Mouse (Mus musculus) stomach, embryonic 16.5 days (tissue): ENCODE data around the gene Maml3. TPM values are rescaled to one million over a fixed set of nuclear protein-coding genes. Genes with fewer than 3 reads are reported as not detected.
A peak's percentile ranks its signal among the peaks of the same experiment; 100 is the strongest.

Source experiments
- ATAC-seq: fragments of 200-750 bp; cut with Nextera tagmentation; 2 replicates; pipeline ENCODE4 v1.8.0; 2017; ENCODE audit warnings: moderate number of reproducible peaks, moderate TSS enrichment; ENCODE audit not compliant: insufficient read depth, low FRiP score
- H3K27ac ChIP-seq: fragments of 300-500 bp; sonication (generic); 2 replicates; pipeline ENCODE4 v1.5.1; 2014; ENCODE audit warnings: low read length
- H3K27me3 ChIP-seq: fragments of 300-500 bp; sonication (generic); 2 replicates; pipeline ENCODE4 v1.6.1; 2014; ENCODE audit warnings: low read length, control low read depth, mixed read lengths; ENCODE audit not compliant: control insufficient read depth, insufficient read depth
- H3K36me3 ChIP-seq: fragments of 300-500 bp; sonication (generic); 2 replicates; pipeline ENCODE4 v1.6.1; 2014; ENCODE audit warnings: low read length; ENCODE audit not compliant: control insufficient read depth, insufficient read depth
- H3K4me1 ChIP-seq: fragments of 300-500 bp; sonication (generic); 2 replicates; pipeline ENCODE4 v1.6.1; 2014; ENCODE audit warnings: low read length, control low read depth, mixed read lengths; ENCODE audit not compliant: control insufficient read depth, insufficient read depth
- H3K4me2 ChIP-seq: fragments of 300-500 bp; sonication (generic); 2 replicates; pipeline ENCODE4 v1.6.1; 2014; ENCODE audit warnings: low read depth, low read length, mixed read lengths
- H3K4me3 ChIP-seq: fragments of 300-500 bp; sonication (generic); replicated peaks from 2 replicates; pipeline ENCODE4 v1.5.1; 2014; ENCODE audit warnings: mild to moderate bottlenecking, low read length
- H3K9ac ChIP-seq: fragments of 300-500 bp; sonication (generic); 2 replicates; pipeline ENCODE4 v1.6.1; 2014; ENCODE audit warnings: low read length
- H3K9me3 ChIP-seq: fragments of 300-500 bp; sonication (generic); replicated peaks from 2 replicates; pipeline ENCODE4 v1.6.1; 2016; ENCODE audit warnings: low read length, control low read depth; ENCODE audit not compliant: control insufficient read depth
- WGBS: fragments of 180-500 bp; shearing (Covaris S2); extraction: QIAGEN DNeasy Blood & Tissue Kit; methylation state at CpG from one replicate; pipeline ENCODE4 v1.1.7; 2014; 5-methylcytosine and 5-hydroxymethylcytosine counted together
- polyA plus RNA-seq: library from polyadenylated mRNA; unstranded; fragments of >200 nt; fragmentation: Nextera tagmentation; extraction: Ambion mirVana; gene quantifications from 2 replicates; pipeline ENCODE4 v1.2.1, GENCODE M21; 2015

Maml3 gene
- polyA plus RNA-seq, 1 experiment from 2014 or later, result 5.0 TPM

GRCm38 (mm10) chr3:51927591-51927990, 177.3 kb downstream of the Maml3 start:
- WGBS, result 83% methylated on average over 7 of the region's 7 CpGs
- no peak overlapping the region for H3K9ac ChIP-seq
- no peak overlapping the region for H3K4me2 ChIP-seq
- no peaks in the 10 kb centered on the region for H3K27me3 ChIP-seq
- no peaks in the 10 kb centered on the region for H3K36me3 ChIP-seq
- H3K4me1 ChIP-seq, result no peaks in the 10 kb centered on the region
- H3K27ac ChIP-seq, result no peak overlapping the region
- ATAC-seq, result no peak
- no peak overlapping the region for H3K4me3 ChIP-seq
- no peaks in the 10 kb centered on the region for H3K9me3 ChIP-seq

DNA sequence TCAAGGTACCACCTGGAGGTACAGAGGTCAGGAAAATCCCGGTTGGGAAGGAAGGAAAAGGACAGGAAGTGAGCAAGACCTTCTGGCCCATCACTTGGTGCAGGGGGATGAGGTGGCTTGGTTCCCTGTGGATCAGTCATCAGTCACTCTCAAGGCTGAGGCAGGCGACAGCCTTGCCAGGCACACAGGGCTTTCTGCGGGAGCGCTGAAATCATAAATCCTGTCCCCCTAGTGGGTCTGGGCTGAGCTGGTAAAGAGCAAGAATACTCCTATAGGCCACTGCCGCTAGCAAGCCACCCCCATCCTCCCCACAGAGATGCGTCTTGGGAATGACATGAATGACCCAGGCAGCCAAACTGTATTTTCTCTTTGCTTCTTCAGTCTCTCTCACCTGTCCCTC, 177.8 kb downstream of the Maml3 start:
- no peak for ATAC-seq
- H3K4me3 ChIP-seq, result no peak overlapping the region
- H3K27ac ChIP-seq, result no peak overlapping the region
- 63% methylated on average over 6 of the region's 6 CpGs for WGBS
- no peaks in the 10 kb centered on the region for H3K9me3 ChIP-seq
- no peaks in the 10 kb centered on the region for H3K4me1 ChIP-seq
- H3K36me3 ChIP-seq, result no peaks in the 10 kb centered on the region
- no peak overlapping the region for H3K9ac ChIP-seq
- no peak overlapping the region for H3K4me2 ChIP-seq
- no peaks in the 10 kb centered on the region for H3K27me3 ChIP-seq

DNA sequence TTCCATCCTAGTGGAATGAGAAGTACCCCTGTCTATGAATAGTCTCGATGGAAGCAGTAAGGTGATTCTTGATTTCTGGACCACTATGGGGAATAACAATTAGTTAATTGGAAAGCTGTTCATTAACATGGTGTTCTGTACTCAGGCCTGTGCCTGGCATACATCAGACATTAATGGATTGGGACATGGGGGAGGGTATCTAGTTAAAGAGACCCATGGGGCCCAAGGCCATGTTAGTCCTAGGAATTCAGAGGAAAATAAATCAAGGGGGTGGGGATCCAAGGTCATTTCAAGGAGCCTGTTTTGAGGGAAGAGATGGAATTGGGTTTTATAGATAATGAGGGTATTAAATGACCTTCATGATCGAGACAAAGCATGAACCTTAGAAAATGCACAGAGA, 179.1 kb downstream of the Maml3 start:
- 68% methylated on average over 2 of the region's 2 CpGs for WGBS
- H3K27me3 ChIP-seq, result no peaks in the 10 kb centered on the region
- no peak overlapping the region for H3K9ac ChIP-seq
- ATAC-seq, result no peak
- H3K4me3 ChIP-seq, result no peak overlapping the region
- no peak overlapping the region for H3K27ac ChIP-seq
- H3K36me3 ChIP-seq, result no peaks in the 10 kb centered on the region
- H3K4me1 ChIP-seq, result no peaks in the 10 kb centered on the region
- no peak overlapping the region for H3K4me2 ChIP-seq
- no peaks in the 10 kb centered on the region for H3K9me3 ChIP-seq

DNA sequence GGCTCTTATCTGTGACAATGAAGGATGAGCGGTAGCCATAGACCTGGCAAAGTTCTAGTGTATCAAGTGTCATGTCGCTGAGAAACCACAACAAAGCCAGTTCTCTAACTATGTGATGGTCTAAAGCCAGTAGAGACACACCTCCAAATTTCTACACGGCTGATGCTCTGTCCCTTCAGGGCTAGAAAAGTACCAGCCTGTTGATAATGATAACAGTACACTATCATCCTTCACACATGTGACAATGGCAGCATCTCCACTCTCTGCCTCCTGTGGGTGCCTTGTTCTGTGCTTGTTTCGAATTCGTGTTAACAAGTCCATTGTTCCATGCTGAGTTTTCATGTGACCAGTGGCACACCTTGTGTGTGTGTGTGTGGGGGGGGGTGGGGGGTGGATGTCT, 180.2 kb downstream of the Maml3 start:
- Histone ChIP-seq H3K27me3 (no peaks in the 10 kb centered on the region), H3K4me2 (no peak overlapping the region), H3K9ac (no peak overlapping the region), H3K4me3 (no peak overlapping the region), H3K9me3 (no peaks in the 10 kb centered on the region; the same call in 1 of the 2 replicates), H3K4me1 (no peaks in the 10 kb centered on the region), H3K36me3 (no peaks in the 10 kb centered on the region), H3K27ac (no peak overlapping the region)
- no peak for ATAC-seq
- 56% methylated on average over 5 of the region's 5 CpGs for WGBS

- Histone ChIP-seq H3K4me1 (no peaks in the 10 kb centered on the region; the same call in 1 of the 2 replicates), H3K27ac (no peak overlapping the region), H3K27me3 (no peaks in the 10 kb centered on the region), H3K4me2 (no peak overlapping the region), H3K9ac (no peak overlapping the region), H3K36me3 (no peaks in the 10 kb centered on the region), H3K4me3 (no peak overlapping the region), H3K9me3 (no peaks in the 10 kb centered on the region; the same call in 1 of the 2 replicates)
- no peak for ATAC-seq
- WGBS, result 77% methylated on average over 6 of the region's 6 CpGs
Measured at GRCm38 (mm10) chr3:51923800-51924199, 181.1 kb downstream of the Maml3 start.

- Histone ChIP-seq H3K4me1 (peaks cover 30% of the 10 kb centered on the region), H3K36me3 (no peaks in the 10 kb centered on the region), H3K27ac (peak overlapping the region; percentile 85), H3K27me3 (no peaks in the 10 kb centered on the region), H3K9ac (peak overlapping the region; percentile 33; the same call in 1 of the 2 replicates), H3K4me3 (no peak overlapping the region), H3K4me2 (peak overlapping the region; percentile 30; the same call in 1 of the 2 replicates), H3K9me3 (no peaks in the 10 kb centered on the region; the same call in 1 of the 2 replicates)
- 58% methylated on average over 4 of the region's 4 CpGs for WGBS
- no peak for ATAC-seq
Measured at GRCm38 (mm10) chr3:51916902-51917301, 188.0 kb downstream of the Maml3 start.

DNA sequence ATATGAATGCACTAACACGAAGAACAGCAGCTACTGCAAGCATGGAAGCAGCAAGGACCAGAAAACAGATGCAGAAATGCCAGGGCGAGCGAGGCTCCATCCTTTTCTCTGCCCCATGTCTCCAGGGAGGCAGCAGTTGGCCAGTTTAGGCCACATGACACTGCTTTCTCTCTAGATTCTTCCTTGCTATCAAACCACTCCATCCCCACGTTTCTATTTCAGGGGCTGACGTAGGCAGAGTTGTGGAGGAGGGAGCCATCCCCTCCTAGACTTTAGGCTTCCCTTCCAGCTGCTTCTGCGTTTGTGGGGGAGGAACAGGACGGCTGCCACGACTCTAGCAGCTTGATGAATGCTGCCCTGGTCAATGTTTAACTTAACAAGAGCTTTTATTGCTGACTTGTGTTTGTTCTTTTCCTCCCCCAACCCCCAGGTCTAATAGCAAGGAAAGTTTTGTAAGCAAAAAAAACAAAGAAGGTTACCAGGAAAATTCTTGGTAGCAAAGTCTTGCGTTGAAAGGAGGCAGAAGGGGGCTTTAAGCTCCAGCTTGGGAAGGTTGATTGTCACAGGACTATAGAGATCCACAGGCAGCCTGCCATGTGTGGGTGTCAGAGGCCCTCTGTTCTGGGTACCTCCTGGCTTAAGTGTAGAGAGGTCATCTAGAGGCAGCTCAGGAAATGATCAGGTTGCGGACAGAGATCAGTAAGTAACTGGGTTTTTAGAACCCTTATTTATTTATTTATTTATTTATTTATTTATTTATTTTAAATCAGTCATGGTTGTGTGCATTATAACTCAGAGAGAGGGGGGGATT, 188.6 kb downstream of the Maml3 start:
- no peaks in the 10 kb centered on the region for H3K27me3 ChIP-seq
- H3K9ac ChIP-seq, result peak overlapping the region; percentile 49
- WGBS, result 7% methylated on average over 10 of the region's 10 CpGs
- H3K4me2 ChIP-seq, result peak overlapping the region; percentile 32
- H3K36me3 ChIP-seq, result no peaks in the 10 kb centered on the region
- ATAC-seq, result peak; percentile 95
- H3K27ac ChIP-seq, result peak overlapping the region; percentile 94
- peak overlapping the region; percentile 17 for H3K4me3 ChIP-seq
- no peaks in the 10 kb centered on the region; the same call in 1 of the 2 replicates for H3K9me3 ChIP-seq
- H3K4me1 ChIP-seq, result peaks cover 30% of the 10 kb centered on the region

DNA sequence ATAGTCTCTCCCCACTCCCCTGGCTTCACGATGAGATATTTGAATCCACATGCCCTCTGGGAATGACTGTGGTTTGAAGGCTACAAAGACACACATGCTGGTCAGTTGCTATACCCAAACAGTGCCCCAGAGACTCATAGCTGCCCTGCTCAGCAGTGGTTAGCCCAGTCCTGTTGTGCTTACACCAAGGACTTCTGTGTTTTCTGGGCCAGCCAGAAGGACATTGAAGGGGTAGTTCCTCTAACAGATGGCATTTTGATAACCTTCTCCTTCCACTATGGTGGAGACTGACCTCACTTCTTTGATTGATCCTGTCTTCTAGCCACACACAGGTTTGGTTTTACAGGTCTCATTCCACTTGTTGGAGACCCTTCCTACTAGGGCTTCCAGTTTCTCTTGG, 189.5 kb downstream of the Maml3 start:
- Histone ChIP-seq H3K4me1 (peaks cover 30% of the 10 kb centered on the region), H3K4me2 (0 out of 2 replicates have a peak overlapping the region, but pooled peaks have one; percentile 32), H3K9me3 (no peaks in the 10 kb centered on the region; the same call in 1 of the 2 replicates), H3K4me3 (no peak overlapping the region), H3K27me3 (no peaks in the 10 kb centered on the region), H3K36me3 (no peaks in the 10 kb centered on the region), H3K9ac (peak overlapping the region; percentile 49; the same call in 1 of the 2 replicates), H3K27ac (peak overlapping the region; percentile 94)
- ATAC-seq, result no peak
- WGBS, result 59% methylated on average over 1 of the region's 1 CpGs

GRCm38 (mm10) chr3:51914900-51915299, 190.0 kb downstream of the Maml3 start:
- ATAC-seq, result no peak
- H3K4me2 ChIP-seq, result no peak overlapping the region
- H3K9ac ChIP-seq, result no peak overlapping the region
- 64% methylated on average over 4 of the region's 4 CpGs for WGBS
- no peaks in the 10 kb centered on the region for H3K27me3 ChIP-seq
- no peaks in the 10 kb centered on the region for H3K36me3 ChIP-seq
- no peak overlapping the region for H3K4me3 ChIP-seq
- H3K27ac ChIP-seq, result peak overlapping the region; percentile 94; the same call in 1 of the 2 replicates
- peaks cover 30% of the 10 kb centered on the region for H3K4me1 ChIP-seq
- H3K9me3 ChIP-seq, result no peaks in the 10 kb centered on the region
